8 mouse cellular contexts compared by ENCODE assay signal in genomic region chr2:103484617-103485401, GRCm38 (mm10). TPM values are rescaled to one million over a fixed set of nuclear protein-coding genes. Genes with fewer than 3 reads are reported as not detected.
DNase-seq lines count a peak whose midpoint lies in the region; ATAC-seq lines count a peak whose summit lies in the region.

Gene Cat, minus strand, starts transcription at chr2:103485160.

- no peaks in the 10 kb centered on the region for H3K9me3 ChIP-seq in hindbrain, embryonic 11.5 days (ENCODE audit: control insufficient read depth, low read length)

- H3K27ac ChIP-seq in hindbrain, embryonic 11.5 days (ENCODE audit: low read depth, low read length) = peak within 1 kb of the TSS; percentile 93

- H3K36me3 ChIP-seq in hindbrain, embryonic 11.5 days (ENCODE audit: control insufficient read depth, insufficient read depth, low read length) = no peaks in the 10 kb centered on the region

- peak; percentile 99 for ATAC-seq in hindbrain, embryonic 11.5 days (ENCODE audit: low FRiP score)

- DNase-seq in Muller cell, postnatal 12 days (ENCODE audit: inconsistent ontology term) = peak; percentile 98
- peak; percentile 93 for DNase-seq in cerebellum, adult 9-11 months
- DNase-seq in frontal cortex, adult 2 months (ENCODE audit: extremely low spot score in 1 of 2, low spot score in 1 of 2) = peak; percentile 95 to 97
- DNase-seq in hindbrain, embryonic 11.5 days (ENCODE audit: low spot score) = peak; percentile 94
- peak; percentile 93 to 96 for DNase-seq in layer of hippocampus, postnatal 10 days (ENCODE audit: low spot score in 2 of 2)
- DNase-seq in lung, postnatal 10 days = peak; percentile 99
- DNase-seq in ovary, postnatal 36 days (ENCODE audit: low spot score) = peak; percentile 95
- peak; percentile 97 for DNase-seq in thymus, postnatal 25 days

- peaks cover 6% of the 10 kb centered on the region; the same call in 1 of the 2 replicates for H3K4me1 ChIP-seq in hindbrain, embryonic 11.5 days (replicated peaks; ENCODE audit: control insufficient read depth, insufficient read depth, low read length)

- H3K27me3 ChIP-seq in hindbrain, embryonic 11.5 days (ENCODE audit: control insufficient read depth, insufficient read depth, low read length) = no peaks in the 10 kb centered on the region

- under 1% methylated on average over 41 of the region's 41 CpGs for WGBS in hindbrain, embryonic 11.5 days

- H3K4me2 ChIP-seq in hindbrain, embryonic 11.5 days (replicated peaks; ENCODE audit: low read depth, low read length) = peak within 1 kb of the TSS; percentile 69

- peak within 1 kb of the TSS; percentile 82 for H3K9ac ChIP-seq in hindbrain, embryonic 11.5 days (ENCODE audit: low read depth, low read length)

- H3K4me3 ChIP-seq in hindbrain, embryonic 11.5 days (ENCODE audit: low read depth, low read length) = peak within 1 kb of the TSS; percentile 83

RNA-seq across cellular contexts. Expression of gene Cat, which starts in this region (rescaled TPM):
- polyA plus RNA-seq in frontal cortex, adult 2 months (2012; rRNA removed) = 41.8 and 42.7 TPM in 2 replicates
- polyA plus RNA-seq in hindbrain, embryonic 11.5 days (2014; fragmentation: Nextera tagmentation; extraction: Ambion mirVana) = 139 and 140 TPM in 2 replicates
- total RNA-seq in layer of hippocampus, postnatal 10 days (2021) = 10 to 100 TPM; 81.2 to 89.8 TPM

Comparison
In these comparisons a context has a peak if more than half of its experiments do, and no peak if none do; other contexts are left out.
1. Peak in every context shown above with its lines: DNase-seq, ATAC-seq, H3K4me3 ChIP-seq and H3K27ac ChIP-seq.